Mouse (Mus musculus) liver, embryonic 16.5 days (tissue): Measurements from ENCODE around the gene Dennd1a. TPM values are rescaled to one million over a fixed set of nuclear protein-coding genes. Genes with fewer than 3 reads are reported as not detected.

Source experiments
- ATAC-seq: fragments of 200-750 bp; cut with Nextera tagmentation; 2 replicates; pipeline ENCODE4 v1.8.0; 2017; ENCODE audit warnings: low read depth, mild to moderate bottlenecking, moderate number of reproducible peaks, moderate library complexity
- H3K27ac ChIP-seq: fragments of 300-500 bp; sonication (generic); 2 replicates; pipeline ENCODE4 v1.5.1; 2014; ENCODE audit warnings: mild to moderate bottlenecking, low read length
- H3K27me3 ChIP-seq: fragments of 300-500 bp; sonication (generic); 2 replicates; pipeline ENCODE4 v1.6.1; 2014; ENCODE audit warnings: low read depth, low read length, mixed read lengths; ENCODE audit not compliant: control insufficient read depth, insufficient read depth
- H3K36me3 ChIP-seq: fragments of 300-500 bp; sonication (generic); 2 replicates; pipeline ENCODE4 v1.6.1; 2014; ENCODE audit warnings: mild to moderate bottlenecking; ENCODE audit not compliant: control insufficient read depth, insufficient read depth
- H3K4me1 ChIP-seq: fragments of 300-500 bp; sonication (generic); 2 replicates; pipeline ENCODE4 v1.6.1; 2014; ENCODE audit warnings: low read depth, low read length, mixed read lengths; ENCODE audit not compliant: control insufficient read depth
- H3K4me2 ChIP-seq: fragments of 300-500 bp; sonication (generic); 2 replicates; pipeline ENCODE4 v1.6.1; 2014; ENCODE audit warnings: low read depth, low read length, mixed read lengths
- H3K4me3 ChIP-seq: fragments of 300-500 bp; sonication (generic); 2 replicates; pipeline ENCODE4 v1.5.1; 2014; ENCODE audit warnings: low read depth, mild to moderate bottlenecking, low read length
- H3K9ac ChIP-seq: fragments of 300-500 bp; sonication (generic); 2 replicates; pipeline ENCODE4 v1.6.1; 2014; ENCODE audit warnings: low read depth, low read length
- H3K9me3 ChIP-seq: fragments of 300-500 bp; sonication (generic); replicated peaks from 2 replicates; pipeline ENCODE4 v1.6.1; 2016; ENCODE audit warnings: low read length; ENCODE audit not compliant: control insufficient read depth
- whole genome bisulfite sequencing: fragments of 180-500 bp; shearing (Covaris S2); extraction: QIAGEN DNeasy Blood & Tissue Kit; methylation state at CpG from one replicate; pipeline ENCODE4 v1.1.7; 2014; ENCODE audit not compliant: insufficient replicate concordance; 5-methylcytosine and 5-hydroxymethylcytosine counted together
- polyA plus RNA-seq: library from polyadenylated mRNA; unstranded; fragments of >200 nt; fragmentation: Nextera tagmentation; extraction: Ambion mirVana; gene quantifications from 2 replicates; pipeline ENCODE4 v1.2.1, GENCODE M21; 2015

Gene Dennd1a
- polyA plus RNA-seq, 1 experiment from 2014 or later = 7.9 TPM

GRCm38 (mm10) chr2:37771618-37772285, 515.4 kb downstream of the Dennd1a start:
- Histone ChIP-seq H3K4me3 (peak overlapping the region; percentile 45), H3K27me3 (peaks cover 12% of the 10 kb centered on the region), H3K9ac (no peak overlapping the region), H3K27ac (no peak overlapping the region), H3K4me1 (peaks cover 3% of the 10 kb centered on the region), H3K4me2 (peak overlapping the region; percentile 67), H3K36me3 (no peaks in the 10 kb centered on the region), H3K9me3 (no peaks in the 10 kb centered on the region)
- ATAC-seq = peak; percentile 53
- WGBS = under 1% methylated on average over 18 of the region's 18 CpGs

GRCm38 (mm10) chr2:37769793-37770192, 517.4 kb downstream of the Dennd1a start:
- H3K4me2 ChIP-seq = no peak overlapping the region
- no peaks in the 10 kb centered on the region for H3K9me3 ChIP-seq
- no peaks in the 10 kb centered on the region for H3K36me3 ChIP-seq
- H3K4me1 ChIP-seq = no peaks in the 10 kb centered on the region
- no peaks in the 10 kb centered on the region for H3K27me3 ChIP-seq
- no peak for ATAC-seq
- H3K27ac ChIP-seq = no peak overlapping the region
- 68% methylated on average over 8 of the region's 8 CpGs for WGBS
- H3K9ac ChIP-seq = no peak overlapping the region
- no peak overlapping the region for H3K4me3 ChIP-seq

- Histone ChIP-seq H3K4me1 (no peaks in the 10 kb centered on the region), H3K4me3 (no peak overlapping the region), H3K9ac (no peak overlapping the region), H3K9me3 (no peaks in the 10 kb centered on the region), H3K27me3 (no peaks in the 10 kb centered on the region), H3K27ac (no peak overlapping the region), H3K36me3 (no peaks in the 10 kb centered on the region), H3K4me2 (no peak overlapping the region)
- ATAC-seq = no peak
- WGBS = 46% methylated on average over 2 of the region's 2 CpGs
Measured at GRCm38 (mm10) chr2:37768903-37769302, 518.3 kb downstream of the Dennd1a start.

GRCm38 (mm10) chr2:37767739-37768138, 519.5 kb downstream of the Dennd1a start:
- Histone ChIP-seq H3K27ac (no peak overlapping the region), H3K36me3 (no peaks in the 10 kb centered on the region), H3K4me3 (no peak overlapping the region), H3K4me2 (no peak overlapping the region), H3K27me3 (no peaks in the 10 kb centered on the region), H3K4me1 (no peaks in the 10 kb centered on the region), H3K9ac (no peak overlapping the region), H3K9me3 (no peaks in the 10 kb centered on the region)
- 55% methylated on average over 3 of the region's 3 CpGs for WGBS
- ATAC-seq = no peak

GRCm38 (mm10) chr2:37767080-37767547, 520.1 kb downstream of the Dennd1a start:
- Histone ChIP-seq H3K4me1 (no peaks in the 10 kb centered on the region), H3K9me3 (no peaks in the 10 kb centered on the region), H3K4me2 (no peak overlapping the region), H3K27me3 (no peaks in the 10 kb centered on the region), H3K4me3 (no peak overlapping the region), H3K9ac (no peak overlapping the region), H3K27ac (no peak overlapping the region), H3K36me3 (no peaks in the 10 kb centered on the region)
- ATAC-seq = no peak
- 43% methylated on average over 9 of the region's 9 CpGs for WGBS

- Histone ChIP-seq H3K36me3 (no peaks in the 10 kb centered on the region), H3K4me1 (no peaks in the 10 kb centered on the region), H3K27me3 (no peaks in the 10 kb centered on the region), H3K9me3 (no peaks in the 10 kb centered on the region), H3K4me2 (no peak overlapping the region), H3K4me3 (no peak overlapping the region), H3K9ac (no peak overlapping the region), H3K27ac (no peak overlapping the region)
- WGBS = 32% methylated on average over 11 of the region's 11 CpGs
- ATAC-seq = 0 out of 2 replicates have a peak, but pooled peaks have one; percentile 8
Measured at GRCm38 (mm10) chr2:37766027-37766761, 521.0 kb downstream of the Dennd1a start.

- H3K4me1 ChIP-seq = no peaks in the 10 kb centered on the region
- no peak; the same call in 1 of the 2 replicates for ATAC-seq
- no peak overlapping the region for H3K4me3 ChIP-seq
- H3K27me3 ChIP-seq = no peaks in the 10 kb centered on the region
- no peak overlapping the region for H3K27ac ChIP-seq
- H3K9ac ChIP-seq = no peak overlapping the region
- WGBS = 14% methylated on average over 21 of the region's 21 CpGs
- no peaks in the 10 kb centered on the region for H3K36me3 ChIP-seq
- no peaks in the 10 kb centered on the region for H3K9me3 ChIP-seq
- no peak overlapping the region for H3K4me2 ChIP-seq
Measured at GRCm38 (mm10) chr2:37765082-37765483, 522.1 kb downstream of the Dennd1a start.

GRCm38 (mm10) chr2:37764514-37764913, 522.7 kb downstream of the Dennd1a start:
- ATAC-seq = no peak

GRCm38 (mm10) chr2:37763638-37764037, 523.6 kb downstream of the Dennd1a start:
- Histone ChIP-seq H3K27ac (no peak overlapping the region), H3K4me1 (no peaks in the 10 kb centered on the region), H3K27me3 (no peaks in the 10 kb centered on the region), H3K9ac (no peak overlapping the region), H3K9me3 (no peaks in the 10 kb centered on the region), H3K36me3 (no peaks in the 10 kb centered on the region), H3K4me3 (no peak overlapping the region), H3K4me2 (no peak overlapping the region)
- WGBS = 47% methylated on average over 3 of the region's 3 CpGs
- ATAC-seq = no peak

More at GRCm38 (mm10) chr2:37764514-37764913, 522.7 kb downstream of the Dennd1a start:
- H3K9ac ChIP-seq = no peak overlapping the region
- no peaks in the 10 kb centered on the region for H3K4me1 ChIP-seq
- no peak overlapping the region for H3K27ac ChIP-seq
- H3K36me3 ChIP-seq = no peaks in the 10 kb centered on the region
- 73% methylated on average over 2 of the region's 2 CpGs for WGBS
- H3K4me2 ChIP-seq = no peak overlapping the region
- H3K27me3 ChIP-seq = no peaks in the 10 kb centered on the region
- no peak overlapping the region for H3K4me3 ChIP-seq
- H3K9me3 ChIP-seq = no peaks in the 10 kb centered on the region
